Mouse (Mus musculus) macrophage (primary cell): ENCODE measurements around the gene Defa17. TPM values are rescaled to one million over a fixed set of nuclear protein-coding genes. Genes with fewer than 3 reads are reported as not detected.
"Not testable (repeated sequence)": the region's sequence is repeated elsewhere in the genome, so short reads cannot be mapped to it uniquely, and the experiment has no call there.

Source experiments
- H3K27ac ChIP-seq: fragments of 350-480 bp; formaldehyde crosslinking; 2 replicates; pipeline ENCODE4 v1.9.0; 2021
- H3K36me3 ChIP-seq: fragments of 350-480 bp; formaldehyde crosslinking; 2 replicates; pipeline ENCODE4 v1.9.0; 2021; ENCODE audit errors: inconsistent target
- H3K4me3 ChIP-seq: fragments of 350-480 bp; formaldehyde crosslinking; 2 replicates; pipeline ENCODE4 v1.9.0; 2021; ENCODE audit errors: inconsistent target
- H3K79me2 ChIP-seq: fragments of 350-480 bp; formaldehyde crosslinking; 2 replicates; pipeline ENCODE4 v1.9.0; 2021; ENCODE audit errors: inconsistent target
- WGBS: methylation state at CpG from one replicate; pipeline ENCODE4 v1.1.7; 2026; ENCODE audit warnings: inconsistent platforms; ENCODE audit not compliant: missing documents; 5-methylcytosine and 5-hydroxymethylcytosine counted together
- polyA plus RNA-seq: library from polyadenylated mRNA; stranded (reverse); fragments of 250-400 nt; gene quantifications from 3 replicates; pipeline ENCODE4 v1.2.4, GENCODE M21; 2018; ENCODE audit warnings: inconsistent platforms
- total RNA-seq, 78 experiments: library from RNA; depleted of rRNA; stranded (reverse); fragments of 250-400 nt; gene quantifications; 1 replicate in 9 of 78; 2 replicates in 24 of 78; 3 replicates in 43 of 78; 4 replicates in 2 of 78; pipeline ENCODE4 v1.2.4; 2018; ENCODE audit warnings: inconsistent platforms in 56 of 78

The Defa17 gene
- total RNA-seq (2018; cell fraction: chromatin; rRNA removed), result not detected
- total RNA-seq (2018; cell fraction: cytosol; rRNA removed), result not detected
- total RNA-seq (2018; cell fraction: nucleus; rRNA removed), result not detected
- polyA plus RNA-seq, result not detected in 3 replicates

GRCm38 (mm10) chr8:21655480-21655879, at the start of gene Defa17:
Gene Defa17, plus strand, starts transcription at chr8:21655780.
- H3K27ac ChIP-seq, H3K36me3 ChIP-seq, H3K79me2 ChIP-seq, H3K4me3 ChIP-seq: not testable (repeated sequence)
- no CpG with 5 or more reads among the region's 2 CpGs for WGBS

- no CpG with 5 or more reads among the region's 1 CpGs for WGBS
These were observed 37.7 kb upstream of the Defa17 start, which contains the start of gene Defa26 for GRCm38 (mm10) chr8:21617883-21618282. Gene Defa26, plus strand, starts transcription at chr8:21618183.

GRCm38 (mm10) chr8:21665497-21665896, 9.9 kb downstream of the Defa17 start, which contains the start of gene Defa34:
Gene Defa34, plus strand, starts transcription at chr8:21665797.
- H3K36me3 ChIP-seq, H3K79me2 ChIP-seq, H3K4me3 ChIP-seq, H3K27ac ChIP-seq: not testable (repeated sequence)
- no CpG with 5 or more reads among the region's 1 CpGs for WGBS

More at GRCm38 (mm10) chr8:21617883-21618282, 37.7 kb upstream of the Defa17 start, which contains the start of gene Defa26:
- H3K36me3 ChIP-seq, H3K4me3 ChIP-seq, H3K27ac ChIP-seq, H3K79me2 ChIP-seq: not testable (repeated sequence)

- H3K79me2 ChIP-seq, H3K27ac ChIP-seq, H3K4me3 ChIP-seq, H3K36me3 ChIP-seq: not testable (repeated sequence)
- WGBS, result 88% methylated on average over 1 of the region's 2 CpGs
These were observed 48.0 kb downstream of the Defa17 start, which contains the start of gene AY761184 for GRCm38 (mm10) chr8:21703545-21703944. Gene AY761184, minus strand, starts transcription at chr8:21703645.

Other genes starting within 250 kb of the Defa17 start
- not detected in 3 replicates for gene Defa36, start 228.4 kb upstream of the Defa17 start, polyA plus RNA-seq
- not detected in 3 replicates for gene Gm7849, start 199.2 kb upstream of the Defa17 start, polyA plus RNA-seq
- not detected in 3 replicates for gene Defa20, start 146.5 kb upstream of the Defa17 start, polyA plus RNA-seq
- not detected in 3 replicates for gene Defa32, start 126.7 kb upstream of the Defa17 start, polyA plus RNA-seq
- gene Defa37, start 90.4 kb upstream of the Defa17 start, polyA plus RNA-seq, result not detected in 3 replicates
- not detected in 3 replicates for gene Defa28, start 72.8 kb upstream of the Defa17 start, polyA plus RNA-seq
- gene Gm7861, start 61.3 kb upstream of the Defa17 start, polyA plus RNA-seq, result not detected in 3 replicates
- gene Defa26, start 37.6 kb upstream of the Defa17 start, polyA plus RNA-seq, result not detected in 3 replicates
- gene Defa34, start 10.0 kb downstream of the Defa17 start, polyA plus RNA-seq, result not detected in 3 replicates
- not detected in 3 replicates for gene AY761184, start 47.9 kb downstream of the Defa17 start, polyA plus RNA-seq
- not detected in 3 replicates for gene Defa24, start 78.7 kb downstream of the Defa17 start, polyA plus RNA-seq
- not detected in 3 replicates for gene Defb50, start 167.8 kb downstream of the Defa17 start, polyA plus RNA-seq
- gene Defb2, start 184.1 kb downstream of the Defa17 start, polyA plus RNA-seq, result not detected in 3 replicates
- gene Defb10, start 203.1 kb downstream of the Defa17 start, polyA plus RNA-seq, result not detected in 3 replicates
- gene Defb9, start 229.6 kb downstream of the Defa17 start, polyA plus RNA-seq, result not detected in 3 replicates